12 mouse cellular contexts compared by ENCODE assay signal in the genomic region with DNA sequence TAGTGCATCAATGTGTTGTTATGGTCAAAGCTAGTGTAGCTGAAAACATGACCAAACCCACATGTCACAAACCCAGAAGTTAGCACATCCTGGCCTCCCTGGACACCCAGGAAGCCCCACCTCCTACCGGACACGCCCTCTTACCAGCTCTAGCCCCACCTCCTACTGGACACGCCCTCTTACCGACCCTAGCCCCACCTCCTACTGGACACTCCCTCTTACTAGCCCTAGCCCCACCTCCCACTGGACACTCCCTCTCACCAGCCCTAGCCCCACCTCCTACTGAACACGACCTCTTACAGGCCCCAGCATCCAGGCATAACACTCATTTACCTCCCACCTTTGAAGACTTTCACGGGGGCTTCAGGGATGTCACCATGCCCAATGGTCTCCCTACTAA. TPM values are rescaled to one million over a fixed set of nuclear protein-coding genes. Genes with fewer than 3 reads are reported as not detected.
DNase-seq lines count a peak whose midpoint lies in the region; ATAC-seq and TF ChIP-seq lines count a peak whose summit lies in the region.
"Had no signal": no experiment of that assay in that cellular context is flagged by ENCODE, and none has a peak within 500 bp of the region (broad histone marks: within the 10 kb centered on the region; RNA-seq: fewer than 3 reads in every experiment).

No protein-coding gene starts in this region.

- H3K9ac ChIP-seq in midbrain, embryonic 11.5 days (ENCODE audit: low read length): no peak overlapping the region
- H3K9ac ChIP-seq in midbrain, embryonic 14.5 days (replicated peaks; ENCODE audit: low read length): no peak overlapping the region
- H3K9ac ChIP-seq in stomach, embryonic 15.5 days: no peak overlapping the region
- H3K9ac ChIP-seq: forebrain, embryonic 13.5 days; hindbrain, embryonic 14.5 days; neural tube, embryonic 13.5 days had no signal

- 63% methylated on average over 6 of the region's 6 CpGs for WGBS in midbrain, embryonic 11.5 days
- WGBS in midbrain, embryonic 14.5 days: 60% methylated on average over 6 of the region's 6 CpGs
- whole genome bisulfite sequencing in stomach, embryonic 15.5 days: 50% methylated on average over 6 of the region's 6 CpGs
- 78% methylated on average over 6 of the region's 6 CpGs for WGBS in thymus, adult 2 months
- 53% methylated on average over 6 of the region's 6 CpGs for WGBS in midbrain, embryonic 10.5 days

- no peaks in the 10 kb centered on the region for H3K36me3 ChIP-seq in midbrain, embryonic 11.5 days (ENCODE audit: control insufficient read depth, insufficient read depth, low read length)
- H3K36me3 ChIP-seq in midbrain, embryonic 14.5 days (ENCODE audit: control insufficient read depth, insufficient read depth, low read length): no peaks in the 10 kb centered on the region
- H3K36me3 ChIP-seq in stomach, embryonic 15.5 days: no peaks in the 10 kb centered on the region
- no peaks in the 10 kb centered on the region for H3K36me3 ChIP-seq in thymus, adult 2 months (ENCODE audit: control insufficient read depth, insufficient read depth, low read length)
- H3K36me3 ChIP-seq in midbrain, embryonic 10.5 days: no peaks in the 10 kb centered on the region

- H3K4me2 ChIP-seq in midbrain, embryonic 11.5 days: no peak overlapping the region
- H3K4me2 ChIP-seq in midbrain, embryonic 14.5 days (ENCODE audit: low read length): no peak overlapping the region
- no peak overlapping the region for H3K4me2 ChIP-seq in stomach, embryonic 15.5 days
- H3K4me2 ChIP-seq: forebrain, embryonic 13.5 days; hindbrain, embryonic 14.5 days; neural tube, embryonic 13.5 days had no signal

- no peaks in the 10 kb centered on the region; the same call in 1 of the 2 replicates for H3K9me3 ChIP-seq in midbrain, embryonic 11.5 days (ENCODE audit: control insufficient read depth, low read length)
- H3K9me3 ChIP-seq in midbrain, embryonic 14.5 days (ENCODE audit: control insufficient read depth, low read length): 0 out of 2 replicates have a peak, but pooled peaks cover 3% of the 10 kb centered on the region
- H3K9me3 ChIP-seq in stomach, embryonic 15.5 days: no peaks in the 10 kb centered on the region
- H3K9me3 ChIP-seq in midbrain, embryonic 10.5 days (replicated peaks): peaks cover 14% of the 10 kb centered on the region; the same call in 1 of the 2 replicates

- peak; percentile 55; the same call in 1 of the 2 replicates for ATAC-seq in midbrain, embryonic 11.5 days (ENCODE audit: low FRiP score)
- no peak; the same call in 1 of the 2 replicates for ATAC-seq in midbrain, embryonic 14.5 days (ENCODE audit: low FRiP score, low TSS enrichment)
- peak; percentile 40; the same call in 1 of the 2 replicates for ATAC-seq in stomach, embryonic 15.5 days (ENCODE audit: insufficient read depth, low FRiP score, low read depth)
- ATAC-seq: forebrain, embryonic 13.5 days had no signal

- H3K27ac ChIP-seq in midbrain, embryonic 11.5 days (ENCODE audit: low read depth, low read length): no peak overlapping the region
- H3K27ac ChIP-seq in midbrain, embryonic 14.5 days (replicated peaks; ENCODE audit: low read depth, low read length): no peak overlapping the region
- no peak overlapping the region for H3K27ac ChIP-seq in stomach, embryonic 15.5 days
- no peak overlapping the region for H3K27ac ChIP-seq in thymus, adult 2 months (ENCODE audit: control insufficient read depth, insufficient read depth, low read length)
- no peak overlapping the region for H3K27ac ChIP-seq in midbrain, embryonic 10.5 days (replicated peaks)
- H3K27ac ChIP-seq: forebrain, embryonic 13.5 days; hindbrain, embryonic 14.5 days; neural tube, embryonic 13.5 days had no signal

- peaks cover 8% of the 10 kb centered on the region; the same call in 1 of the 2 replicates for H3K4me1 ChIP-seq in midbrain, embryonic 11.5 days (ENCODE audit: control insufficient read depth, insufficient read depth, low read length)
- H3K4me1 ChIP-seq in midbrain, embryonic 14.5 days (ENCODE audit: control insufficient read depth, insufficient read depth, low read length): no peaks in the 10 kb centered on the region
- H3K4me1 ChIP-seq in stomach, embryonic 15.5 days: peaks cover 16% of the 10 kb centered on the region; the same call in 1 of the 2 replicates
- H3K4me1 ChIP-seq in thymus, adult 2 months (replicated peaks; ENCODE audit: control insufficient read depth, insufficient read depth, low read length): peaks cover 32% of the 10 kb centered on the region
- H3K4me1 ChIP-seq in midbrain, embryonic 10.5 days: peaks cover 22% of the 10 kb centered on the region

- TF ChIP-seq CTCF in thymus, adult 2 months (IDR thresholded peaks at IDR 0.05; ENCODE audit: borderline replicate concordance, control insufficient read depth, extremely low read depth, insufficient read depth, low read length, poor library complexity): no peak

- peak; percentile 57 for DNase-seq in adrenal gland, adult 8-10 months
- no peak for DNase-seq in adrenal gland, postnatal 4 days (ENCODE audit: low spot score in 2 of 2)
- DNase-seq in midbrain, embryonic 11.5 days (ENCODE audit: low spot score, missing footprints): no peak
- no peak for DNase-seq in midbrain, embryonic 14.5 days
- peak; percentile 43 for DNase-seq in kidney, postnatal 14 days
- DNase-seq in thymus, adult 2 months: no peak
- DNase-seq in midbrain, embryonic 10.5 days (ENCODE audit: low spot score): no peak

- no peak for TF ChIP-seq POLR2A in thymus, adult 2 months (IDR thresholded peaks at IDR 0.05; ENCODE audit: control insufficient read depth, extremely low read depth, insufficient read depth, low read length, poor library complexity)

- no peak overlapping the region for H3K4me3 ChIP-seq in midbrain, embryonic 11.5 days (ENCODE audit: low read depth, low read length)
- no peak overlapping the region for H3K4me3 ChIP-seq in midbrain, embryonic 14.5 days (replicated peaks; ENCODE audit: low read depth, low read length)
- no peak overlapping the region for H3K4me3 ChIP-seq in stomach, embryonic 15.5 days (replicated peaks)
- no peak overlapping the region for H3K4me3 ChIP-seq in thymus, adult 2 months (ENCODE audit: control insufficient read depth, insufficient read depth, low read length)
- H3K4me3 ChIP-seq in midbrain, embryonic 10.5 days: no peak overlapping the region
- H3K4me3 ChIP-seq: forebrain, embryonic 13.5 days; neural tube, embryonic 13.5 days had no signal

- no peaks in the 10 kb centered on the region for H3K27me3 ChIP-seq in midbrain, embryonic 11.5 days (ENCODE audit: control insufficient read depth, insufficient read depth, low read length)
- no peaks in the 10 kb centered on the region for H3K27me3 ChIP-seq in midbrain, embryonic 14.5 days (ENCODE audit: control insufficient read depth, insufficient read depth, low read length)
- H3K27me3 ChIP-seq in stomach, embryonic 15.5 days (replicated peaks): no peaks in the 10 kb centered on the region
- H3K27me3 ChIP-seq in thymus, adult 2 months (ENCODE audit: control insufficient read depth, insufficient read depth, low read length): no peaks in the 10 kb centered on the region
- H3K27me3 ChIP-seq in midbrain, embryonic 10.5 days (ENCODE audit: low read depth, poor library complexity, severe bottlenecking): no peaks in the 10 kb centered on the region
- H3K27me3 ChIP-seq: forebrain, embryonic 13.5 days; neural tube, embryonic 13.5 days had no signal

RNA-seq across cellular contexts. Expression of a gene that starts 14.3 kb away (rescaled TPM):
- 1 to 10 TPM; 1.7 to 6.9 (median 5.2) TPM for total RNA-seq in adrenal gland, adult 8-10 months (2022)
- 1 to 10 TPM; 4.3 to 6.5 TPM for total RNA-seq in adrenal gland, postnatal 4 days (2021)
- polyA plus RNA-seq in midbrain, embryonic 11.5 days (2014; fragmentation: Nextera tagmentation; extraction: Ambion mirVana): 2.0 TPM in 1 of 2 replicates, not detected in the other
- not detected in 2 replicates for polyA plus RNA-seq in midbrain, embryonic 14.5 days (2014; fragmentation: Nextera tagmentation; extraction: Ambion mirVana)
- polyA plus RNA-seq in stomach, embryonic 15.5 days (2015; fragmentation: Nextera tagmentation; extraction: Ambion mirVana): 0.67 and 0.80 TPM in 2 replicates
- not detected in 2 replicates for polyA plus RNA-seq in thymus, adult 2 months (2012; rRNA removed)
- 2.0 TPM in 1 of 2 replicates, not detected in the other for polyA plus RNA-seq in midbrain, embryonic 10.5 days (2016; fragmentation: Nextera tagmentation; extraction: Ambion mirVana)
- polyA plus RNA-seq: limb, embryonic 14.5 days had no signal

RNA-seq across cellular contexts. Expression of a gene that starts 51.5 kb away (rescaled TPM):
- total RNA-seq in adrenal gland, adult 8-10 months (2022): 10 to 100 TPM in 3 of 4 experiments, 1 to 10 TPM in 1; 9.6 to 19.8 (median 13.2) TPM
- 10 to 100 TPM; 10.1 to 12.8 TPM for total RNA-seq in adrenal gland, postnatal 4 days (2021)
- polyA plus RNA-seq in midbrain, embryonic 11.5 days (2014; fragmentation: Nextera tagmentation; extraction: Ambion mirVana): 31.1 and 37.1 TPM in 2 replicates
- 30.9 and 42.8 TPM in 2 replicates for polyA plus RNA-seq in midbrain, embryonic 14.5 days (2014; fragmentation: Nextera tagmentation; extraction: Ambion mirVana)
- 12.0 and 12.2 TPM in 2 replicates for polyA plus RNA-seq in stomach, embryonic 15.5 days (2015; fragmentation: Nextera tagmentation; extraction: Ambion mirVana)
- 5.6 and 6.3 TPM in 2 replicates for polyA plus RNA-seq in thymus, adult 2 months (2012; rRNA removed)
- polyA plus RNA-seq in midbrain, embryonic 10.5 days (2016; fragmentation: Nextera tagmentation; extraction: Ambion mirVana): 24.2 and 29.5 TPM in 2 replicates

Comparison
In these comparisons a context has a peak if more than half of its experiments do, and no peak if none do; other contexts are left out.
1. DNase-seq: peak in adrenal gland, adult 8-10 months (single experiment) and kidney, postnatal 14 days (single experiment); none in adrenal gland, postnatal 4 days (0 of 2), midbrain, embryonic 11.5 days (single experiment), midbrain, embryonic 14.5 days (single experiment), thymus, adult 2 months (single experiment) and midbrain, embryonic 10.5 days (single experiment).